Mouse (Mus musculus): ENCODE measurements at regions not wholly inside any gene's neighbourhood (a gene's known extent, or its start where the extent isn't known, plus 50 kb on each side); places are given as distances from the start of the nearest gene placed in this dataset.

DNA sequence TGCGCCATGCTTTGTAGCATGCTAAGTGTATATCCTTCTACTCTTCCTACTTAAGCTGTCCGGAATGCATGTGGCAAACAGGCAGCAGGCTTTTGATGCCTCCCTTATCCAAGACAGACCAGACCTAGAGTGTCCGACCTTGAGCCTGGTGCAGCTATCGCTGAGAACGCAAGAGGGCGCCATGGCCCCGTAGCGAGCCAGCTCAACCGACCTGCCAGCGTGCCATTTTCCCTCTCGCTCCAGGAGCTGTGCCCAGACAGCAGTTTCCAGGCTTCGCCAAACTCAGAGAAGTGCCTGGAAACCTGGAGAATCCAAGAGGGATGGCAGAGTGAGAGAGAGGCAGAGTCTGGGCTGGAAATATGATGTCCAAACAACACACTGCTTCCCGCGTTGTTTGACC, 155.8 kb upstream of the Gm12830 start:
- peak; percentile 84 for DNase-seq (ENCODE audit: low read depth, low spot score)

DNA sequence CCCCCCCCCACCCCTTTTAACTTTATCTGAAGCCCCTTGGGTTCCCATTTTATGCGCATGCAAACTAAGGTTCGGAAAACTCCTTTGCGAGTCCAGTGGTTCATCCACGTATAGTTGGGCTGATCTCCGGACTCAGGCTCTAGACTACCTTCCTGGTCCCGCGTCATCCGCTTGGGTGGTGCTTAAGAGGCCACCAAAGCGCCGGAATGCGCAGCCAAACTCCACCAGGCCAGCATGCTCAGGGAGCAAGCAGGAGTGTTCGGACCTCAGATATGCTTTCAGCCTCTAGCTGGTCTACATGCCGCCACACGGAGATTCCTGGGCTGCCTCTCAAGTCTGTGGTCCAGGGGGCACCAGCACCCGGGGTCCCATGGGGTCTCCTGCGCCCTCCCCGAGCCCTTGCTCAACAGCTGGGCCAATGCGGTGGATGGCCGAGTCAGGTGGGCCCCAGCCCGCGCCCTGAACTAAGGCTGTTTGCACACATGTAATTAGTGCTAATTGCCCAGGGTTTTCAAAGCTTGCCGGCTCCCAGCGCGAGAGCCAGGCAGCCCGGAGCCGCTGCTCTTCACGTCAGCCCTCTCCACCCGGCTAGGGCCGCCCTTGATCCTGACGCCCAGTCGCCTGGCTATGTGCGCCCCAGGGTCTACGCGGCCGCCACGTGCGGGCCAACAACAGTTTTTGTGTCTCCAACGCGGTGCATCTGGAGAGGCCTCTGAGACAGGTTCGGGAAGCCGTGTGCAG, 155.1 kb upstream of the Gm12830 start:
- DNase-seq (ENCODE audit: low read depth, low spot score) = peak; percentile 43

DNA sequence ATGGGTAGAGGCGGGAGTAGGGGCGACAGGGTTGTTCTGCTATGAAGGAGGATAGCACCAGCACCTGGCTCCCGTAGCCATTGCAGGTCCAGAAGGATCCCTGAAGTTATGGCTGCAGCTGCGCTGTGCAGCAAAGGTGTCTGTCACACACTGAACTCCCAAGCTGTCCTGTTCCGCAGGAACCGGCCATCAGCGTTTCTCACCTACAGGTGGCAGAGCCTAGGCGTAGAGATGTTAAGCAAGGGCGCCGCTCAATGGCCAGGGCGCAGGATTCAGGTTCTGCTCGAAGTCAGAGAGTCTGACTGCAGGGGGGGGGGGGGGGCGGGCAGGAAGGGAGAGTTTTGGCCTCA, 154.6 kb upstream of the Gm12830 start:
- DNase-seq (ENCODE audit: low read depth, low spot score) = peak; percentile 44

DNA sequence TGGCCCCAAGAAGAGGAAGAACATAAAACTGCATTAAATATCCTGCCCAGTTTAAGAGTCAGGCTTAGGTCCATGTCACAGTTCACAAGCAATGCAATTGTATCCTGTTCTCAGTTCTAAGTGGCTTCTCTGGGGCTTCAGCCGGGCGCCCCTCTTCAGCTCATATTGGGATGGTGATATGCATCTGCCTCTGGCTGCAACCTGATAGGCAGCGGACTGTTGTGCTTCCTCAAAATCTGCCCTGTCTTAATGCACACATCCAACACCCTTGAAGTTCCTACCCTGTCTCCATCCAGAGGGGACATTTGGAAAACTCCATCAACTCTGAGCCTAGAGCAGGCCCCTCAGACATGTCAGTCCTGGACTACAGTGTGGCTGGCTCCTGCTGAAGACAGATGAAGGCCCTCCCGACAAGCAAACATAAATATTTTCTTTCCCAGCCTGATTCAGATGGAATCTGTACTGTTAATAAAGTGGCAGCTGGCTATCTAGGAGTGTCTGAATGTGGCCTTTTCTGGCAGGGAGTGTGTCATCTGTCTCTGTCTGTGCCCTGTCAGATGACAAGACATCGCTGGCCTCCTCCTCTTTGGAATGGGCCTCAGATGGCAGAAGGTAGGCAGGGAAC, 149.3 kb upstream of the Gm12830 start:
- no peak for DNase-seq (ENCODE audit: low read depth, low spot score)

DNA sequence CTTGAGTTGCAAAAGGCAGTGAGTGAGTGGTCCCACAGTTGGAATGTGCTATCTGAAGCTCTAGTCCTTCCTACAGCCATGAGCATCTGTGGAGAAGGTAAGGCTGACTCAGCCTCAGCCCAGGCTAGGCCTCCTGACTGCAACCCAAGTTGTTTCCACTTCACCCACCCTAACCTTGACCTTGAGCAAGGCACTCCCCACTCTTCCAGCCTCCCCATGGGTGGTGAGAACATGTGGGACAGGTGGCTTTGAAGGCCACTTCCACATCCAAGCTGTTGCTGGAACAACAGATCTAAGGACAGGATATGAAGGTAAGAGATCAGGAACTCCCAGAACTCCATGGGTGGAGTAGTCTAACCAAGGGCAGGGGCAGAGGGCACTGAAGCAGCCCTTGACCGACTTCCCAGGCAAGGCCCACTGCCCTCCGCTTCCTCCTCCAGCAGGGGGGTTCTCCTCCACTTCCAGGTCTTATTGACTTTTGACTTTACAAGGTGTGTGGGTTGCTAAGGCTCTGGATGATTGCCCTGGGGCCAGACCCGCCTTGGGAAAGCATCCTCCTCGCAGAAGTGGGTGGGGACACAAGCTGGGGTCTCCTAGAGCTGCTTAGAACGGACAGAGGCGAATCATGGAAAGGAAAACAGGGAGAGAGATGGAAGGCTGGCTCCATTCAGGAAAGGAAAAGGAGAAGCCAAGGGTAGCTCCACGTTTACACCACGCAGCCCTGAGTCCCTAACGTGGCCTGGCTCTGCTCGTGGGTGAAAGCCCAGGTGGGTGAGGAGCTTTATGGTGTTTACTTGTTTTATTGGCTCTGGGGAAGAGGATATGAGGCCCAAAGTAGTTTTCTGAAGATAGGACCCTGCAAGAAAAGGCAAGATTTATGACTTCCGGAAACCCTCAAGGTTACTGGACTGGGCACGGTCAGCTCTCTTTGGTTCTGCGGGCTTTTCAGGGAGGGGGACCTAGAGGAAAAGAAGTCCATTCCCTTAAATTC, 144.3 kb upstream of the Gm12830 start:
- DNase-seq (ENCODE audit: low read depth, low spot score) = peak; percentile 23

DNA sequence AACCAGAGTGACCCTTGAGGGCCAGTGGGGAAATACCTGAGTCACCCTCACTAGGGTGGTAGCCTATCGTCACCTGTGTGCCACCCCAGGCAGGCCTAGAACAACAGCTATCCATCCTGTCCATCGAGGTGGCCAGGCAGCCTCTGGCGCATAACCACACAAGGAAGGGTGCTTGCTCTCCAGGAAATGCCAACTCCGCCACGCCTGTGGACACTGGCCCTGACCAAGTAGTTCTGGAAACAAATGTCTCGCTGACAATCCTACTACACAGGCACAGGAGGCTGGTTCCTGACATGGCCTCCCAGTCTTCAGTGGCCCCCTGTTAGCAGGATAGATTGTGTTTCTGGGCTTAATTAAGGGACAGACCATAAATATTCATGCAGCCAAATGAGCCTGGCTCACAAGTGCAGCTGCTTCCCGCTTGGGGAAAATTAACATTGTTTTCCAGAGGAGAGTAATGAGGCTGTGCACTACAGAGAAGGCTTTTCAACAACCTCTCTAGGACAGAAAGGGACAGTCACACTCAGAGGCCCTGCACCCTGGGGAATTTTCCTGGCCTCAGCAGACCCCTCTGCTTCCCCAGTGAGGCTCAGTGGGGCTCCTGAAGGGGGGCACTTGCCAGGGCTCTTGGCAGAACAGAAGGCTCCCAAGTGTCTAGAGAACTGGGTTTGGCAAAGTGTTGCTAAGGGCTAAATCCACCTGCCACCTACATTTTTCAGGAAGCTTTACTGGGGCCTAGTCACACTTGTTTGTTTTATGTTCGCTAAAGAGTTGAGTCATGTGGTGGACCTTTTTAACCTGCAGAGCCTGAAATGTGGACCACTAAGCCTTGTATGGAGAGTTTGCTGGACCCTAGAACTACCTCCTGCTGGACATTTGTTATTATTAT, 143.2 kb upstream of the Gm12830 start:
- no peak for DNase-seq (ENCODE audit: low read depth, low spot score)

DNA sequence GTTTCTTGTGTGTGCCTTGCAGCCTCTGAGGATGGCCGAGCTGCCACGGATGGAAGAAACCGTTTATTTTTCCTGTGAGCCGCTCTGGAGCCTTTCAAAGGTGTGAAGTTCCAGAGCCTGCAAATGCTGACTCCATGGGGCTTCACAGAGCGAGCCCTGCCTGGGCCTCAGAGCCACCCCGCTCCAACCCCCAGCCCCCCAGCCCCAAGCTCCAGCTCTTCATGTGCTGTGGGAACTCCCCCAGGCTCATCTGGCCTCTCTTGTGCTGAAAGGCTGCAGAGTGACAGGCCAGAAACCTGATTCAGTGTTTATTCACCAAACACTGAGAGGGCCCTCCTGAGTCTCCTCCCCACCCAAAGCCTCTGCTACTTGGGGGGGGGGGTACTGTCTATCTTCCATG, 141.2 kb upstream of the Gm12830 start:
- DNase-seq (ENCODE audit: low read depth, low spot score) = no peak

DNA sequence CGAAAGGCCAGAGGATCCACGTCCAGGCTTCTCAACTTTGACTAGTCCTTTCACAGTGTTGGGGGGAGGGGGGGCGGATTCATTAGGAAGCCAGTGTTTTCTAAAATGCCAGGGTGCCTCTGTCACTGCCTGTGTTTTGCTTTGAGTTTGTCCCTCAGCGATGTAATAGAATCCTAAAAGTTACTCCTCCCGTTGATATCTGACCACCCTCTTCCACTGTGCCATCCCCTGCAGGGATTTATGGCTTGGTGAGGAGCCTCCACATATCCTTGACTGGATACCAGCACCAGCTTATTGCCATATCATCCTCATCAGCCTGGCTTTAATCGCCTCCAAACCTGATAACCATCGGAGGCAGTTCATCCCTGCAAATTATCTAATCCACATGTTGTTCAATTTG, 138.6 kb upstream of the Gm12830 start:
- no peak for DNase-seq (ENCODE audit: low read depth, low spot score)

DNA sequence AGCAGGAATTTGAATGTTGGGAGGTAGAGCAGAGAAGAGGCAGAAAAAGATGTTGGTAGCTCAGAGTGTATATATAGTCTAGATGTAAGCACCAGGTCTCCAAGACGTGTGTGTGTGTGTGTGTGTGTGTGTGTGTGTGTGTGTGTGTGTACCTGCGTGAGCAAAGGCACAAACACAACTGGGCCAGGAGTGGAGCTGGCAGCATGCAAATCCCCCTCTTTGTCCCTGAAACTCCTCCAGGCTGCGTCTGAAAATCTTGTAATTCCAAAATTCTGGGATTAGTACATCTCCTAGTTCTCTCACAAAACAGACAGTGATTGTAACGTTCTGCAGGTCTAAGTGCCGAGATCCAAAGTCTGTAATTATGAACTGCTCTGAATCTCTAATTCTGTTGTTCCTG, 137.8 kb upstream of the Gm12830 start:
- DNase-seq (ENCODE audit: low read depth, low spot score) = no peak

DNA sequence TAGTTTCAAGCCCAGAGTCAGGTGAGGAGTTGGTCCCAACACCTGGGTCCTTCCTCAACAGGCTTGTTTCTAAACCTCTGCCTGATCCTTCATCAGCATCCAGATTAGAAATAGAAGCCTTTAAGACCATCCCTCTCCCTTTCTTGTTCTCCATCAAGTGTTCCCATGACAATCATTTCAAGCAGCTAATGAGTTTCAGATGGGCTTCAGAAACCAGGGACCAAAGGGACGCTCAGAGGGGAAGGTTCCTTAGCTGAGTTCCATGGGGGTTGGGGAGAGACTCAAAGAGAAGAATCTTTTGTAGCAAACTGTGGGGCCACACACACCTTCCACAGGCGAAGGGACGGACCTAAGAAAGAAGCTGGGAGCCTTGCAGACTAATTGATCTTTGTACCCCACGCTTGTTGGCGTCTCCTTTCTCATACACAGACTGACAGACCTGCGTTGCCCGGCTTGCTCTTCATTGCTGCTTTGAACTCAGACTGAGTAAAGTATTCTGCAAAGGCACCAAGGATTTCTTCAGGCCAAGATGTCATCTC, 136.6 kb upstream of the Gm12830 start:
- DNase-seq (ENCODE audit: low read depth, low spot score) = no peak

DNA sequence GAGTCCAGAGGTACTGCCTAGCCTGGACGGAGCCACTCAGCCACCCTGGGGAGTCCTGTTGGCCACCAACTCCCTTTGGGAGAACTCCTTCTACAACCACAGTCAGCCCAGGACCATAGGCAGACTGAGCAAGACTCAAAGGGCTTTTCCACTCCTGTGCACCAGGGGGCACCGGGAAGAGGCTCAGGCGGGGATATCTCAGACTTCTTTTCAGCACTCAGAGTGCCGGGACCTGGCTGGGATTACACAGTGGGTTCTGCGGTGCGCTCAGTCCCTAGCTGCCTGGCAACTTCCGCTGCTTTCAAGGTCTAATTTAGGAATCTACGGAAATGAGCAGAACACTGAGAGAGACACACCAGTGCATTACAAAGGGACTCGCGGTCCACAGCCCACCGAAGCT, 136.1 kb upstream of the Gm12830 start:
- DNase-seq (ENCODE audit: low read depth, low spot score) = peak; percentile 72

DNA sequence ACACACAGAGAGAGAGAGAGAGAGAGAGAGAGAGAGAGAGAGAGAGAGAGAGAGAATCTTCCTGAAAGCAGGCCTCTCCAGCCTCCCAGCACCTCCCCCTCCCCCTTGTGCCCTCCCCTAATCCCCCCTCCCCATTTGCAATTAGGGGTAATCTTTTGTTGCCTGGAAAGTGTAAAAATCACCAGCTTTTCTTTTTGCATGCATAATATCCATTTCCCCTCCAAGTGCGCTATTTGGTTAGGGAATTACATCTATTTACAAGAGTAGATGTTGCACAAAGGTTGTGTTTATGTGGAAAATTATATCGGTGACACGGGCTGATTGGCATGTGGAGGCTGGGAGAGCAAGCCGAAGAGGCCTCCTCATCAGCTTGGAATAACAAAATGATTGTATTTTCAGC, 135.4 kb upstream of the Gm12830 start:
- DNase-seq (ENCODE audit: low read depth, low spot score) = no peak

DNA sequence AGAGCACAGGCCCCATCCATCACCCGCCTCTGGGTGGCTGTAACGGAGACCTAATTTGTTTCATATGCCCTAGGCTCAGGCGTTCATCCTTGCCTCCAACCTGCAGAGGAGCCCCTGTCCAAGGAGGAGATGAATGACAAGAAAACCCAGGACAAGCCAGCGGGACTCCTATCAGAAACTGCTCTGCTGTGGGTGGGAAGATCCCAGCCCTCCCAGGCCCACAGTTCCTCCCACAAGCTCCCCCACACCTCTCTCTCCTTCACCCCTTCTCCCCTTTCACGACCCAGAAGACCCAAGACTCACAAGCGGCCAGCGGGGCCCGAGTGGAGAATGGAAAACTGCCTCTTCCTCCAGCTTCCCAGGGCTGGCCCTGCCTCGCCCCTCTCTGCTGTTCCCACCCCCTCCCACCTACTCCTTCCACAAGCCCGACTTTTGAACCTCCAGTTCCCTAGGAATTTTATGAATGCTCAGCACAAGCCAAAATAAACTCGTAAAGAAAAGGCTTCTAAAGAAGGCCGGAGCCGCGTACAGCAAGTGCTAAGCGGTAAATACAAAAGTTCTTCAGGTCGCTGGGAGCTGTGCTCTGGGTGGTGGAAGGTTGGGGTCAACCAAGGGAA, 133.1 kb upstream of the Gm12830 start:
- no peak for DNase-seq (ENCODE audit: low read depth, low spot score)

DNA sequence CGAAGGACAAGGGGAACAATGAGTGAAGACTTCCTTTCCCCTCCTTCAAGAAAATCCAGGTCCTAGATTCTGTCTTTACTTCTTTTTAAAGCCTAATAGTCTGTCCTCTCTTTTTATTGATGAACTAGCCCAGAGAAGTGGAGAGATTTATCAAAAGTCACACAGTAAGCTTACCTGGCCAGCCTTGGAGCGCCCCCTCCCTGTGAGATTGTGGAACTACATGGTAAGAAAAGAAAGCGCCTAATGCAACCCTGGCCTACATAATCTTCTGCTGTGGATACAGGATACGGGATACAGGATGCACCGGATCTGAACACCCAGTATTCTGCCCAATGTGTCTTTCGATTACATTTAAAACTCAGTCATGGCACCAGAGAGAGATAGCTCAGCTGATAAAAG, 132.6 kb upstream of the Gm12830 start:
- DNase-seq (ENCODE audit: low read depth, low spot score) = peak; percentile 57

DNA sequence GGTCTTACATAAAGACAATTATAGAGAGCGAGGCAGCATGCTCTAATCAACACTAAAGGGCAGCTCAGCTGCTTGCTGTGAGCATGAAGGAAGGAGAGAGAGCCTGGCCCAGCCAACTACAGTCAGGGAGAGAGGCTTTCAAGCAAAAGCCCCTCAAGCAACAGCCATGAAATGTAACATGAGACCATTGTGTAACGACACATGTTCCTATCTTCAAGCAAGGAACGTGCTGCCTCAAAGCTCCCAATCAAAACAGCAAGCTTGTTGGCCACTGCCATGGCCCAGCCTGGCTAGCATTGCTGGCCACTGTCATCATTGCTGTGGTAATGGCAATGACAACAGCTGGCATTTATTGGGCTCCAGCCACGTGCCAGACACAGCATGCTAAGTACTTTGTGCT, 115.9 kb upstream of the Gm12830 start:
- DNase-seq (ENCODE audit: low read depth, low spot score) = no peak

DNA sequence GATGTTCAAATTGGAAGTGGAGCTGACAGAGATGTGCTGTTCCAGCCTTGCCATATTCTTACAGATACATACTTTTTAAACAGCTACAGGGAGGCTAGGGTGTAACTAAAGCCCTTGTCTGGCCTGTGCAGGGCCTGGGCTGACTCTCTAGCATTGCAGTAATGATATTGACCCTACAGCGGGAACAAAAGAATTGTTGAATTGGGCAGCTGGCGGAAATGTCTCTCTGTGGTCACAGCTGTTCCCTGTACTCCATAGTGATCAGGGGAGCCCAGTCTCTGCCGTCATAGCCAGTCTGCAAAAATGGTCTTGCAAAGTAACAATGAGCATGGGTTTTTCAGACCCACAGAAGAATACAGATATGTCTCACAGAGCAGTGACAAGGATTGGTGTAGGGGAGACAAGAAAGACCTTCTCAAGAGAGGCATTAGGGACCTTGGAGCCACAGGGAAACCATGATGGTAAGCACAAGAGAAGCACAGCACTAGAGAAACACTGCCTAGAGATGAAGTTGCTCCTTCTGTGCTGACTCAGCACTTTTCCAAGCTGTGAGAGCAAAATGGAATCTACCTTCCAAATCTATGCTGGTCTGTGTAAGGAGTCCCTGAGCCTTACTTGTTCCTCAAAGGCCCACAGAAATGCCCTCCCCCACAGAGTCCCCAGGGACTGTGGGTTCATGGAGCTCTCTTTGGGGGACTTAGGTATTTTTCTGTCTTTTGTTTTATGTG, 111.2 kb upstream of the Gm12830 start:
- DNase-seq (ENCODE audit: low read depth, low spot score) = no peak

DNA sequence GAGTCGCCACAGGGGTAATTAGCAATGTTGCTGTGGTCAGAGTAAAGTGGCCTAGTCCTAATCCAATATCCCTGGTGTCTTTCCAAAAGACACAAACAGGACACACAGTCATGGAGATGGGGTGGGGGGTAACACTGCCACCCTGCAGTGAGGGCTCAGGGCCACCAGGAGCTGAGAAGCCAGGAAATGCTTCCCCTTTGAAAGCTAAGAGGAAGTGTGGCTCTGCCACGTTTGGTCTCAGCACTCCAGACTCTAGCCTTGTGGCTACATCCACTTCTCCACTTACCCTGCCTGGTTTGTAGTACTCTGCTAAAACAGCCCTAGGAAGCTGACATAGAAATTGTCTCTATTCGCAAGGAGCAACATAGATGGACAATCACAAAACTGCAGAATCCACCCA, 110.4 kb upstream of the Gm12830 start:
- DNase-seq (ENCODE audit: low read depth, low spot score) = no peak

DNA sequence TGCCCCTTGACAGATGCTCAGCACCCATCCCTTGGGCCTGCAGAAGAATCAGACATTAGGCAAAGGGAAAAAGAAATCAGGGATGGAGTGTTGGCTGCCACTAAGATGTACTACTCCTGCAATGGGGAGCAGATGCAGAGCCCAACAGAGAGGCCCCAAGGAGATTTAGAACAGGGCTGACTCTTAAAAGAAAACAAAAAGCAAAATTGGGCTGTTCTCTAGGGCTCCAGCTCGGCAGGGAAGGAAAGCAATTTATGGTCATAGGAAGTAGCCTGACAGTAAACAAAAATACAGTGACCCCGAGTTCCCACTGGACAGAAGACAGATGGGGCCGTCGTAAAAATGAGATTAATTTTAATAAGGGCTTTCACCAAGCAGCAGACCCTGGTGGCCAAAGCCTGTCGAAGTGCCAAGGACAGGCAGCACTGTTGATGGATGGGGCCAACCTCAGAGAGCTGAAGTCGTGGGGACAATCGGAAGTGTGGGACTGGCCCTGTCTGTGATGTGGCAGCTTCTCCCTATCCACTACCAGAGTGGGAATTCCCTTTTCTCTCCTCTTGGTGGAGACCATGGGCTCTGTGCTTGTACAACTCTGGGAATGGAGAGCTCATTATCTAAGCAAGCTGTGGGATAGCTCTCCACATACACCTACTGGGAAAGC, 109.4 kb upstream of the Gm12830 start:
- DNase-seq (ENCODE audit: low read depth, low spot score) = no peak

DNA sequence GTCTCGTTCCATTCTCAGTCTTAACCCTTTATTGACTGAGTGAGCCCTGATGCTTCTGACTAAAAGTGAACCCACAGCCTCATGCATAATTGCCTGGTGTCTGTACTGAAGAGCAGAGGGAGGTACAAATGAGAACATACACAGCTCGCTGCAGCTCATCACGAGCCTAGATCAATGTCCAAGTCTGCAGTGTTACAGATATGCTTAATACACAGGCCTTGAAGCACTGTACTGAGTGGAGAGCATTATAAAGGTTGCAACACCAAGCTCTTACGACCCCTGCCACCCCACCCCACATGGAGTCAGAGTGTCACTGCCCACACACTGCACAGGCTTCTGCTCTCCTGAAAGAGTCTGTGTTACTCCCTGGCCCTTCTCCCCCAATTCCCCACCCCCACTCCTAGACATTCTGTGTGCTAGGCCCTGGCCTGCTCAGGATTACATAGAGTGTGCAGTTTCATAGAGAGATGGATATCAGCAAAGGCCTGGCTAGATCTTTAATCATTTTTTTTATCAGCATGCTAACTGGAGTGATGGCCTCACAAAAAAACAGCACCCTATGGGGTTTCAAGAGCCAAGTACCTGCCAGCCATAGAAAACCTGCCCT, 108.5 kb upstream of the Gm12830 start:
- DNase-seq (ENCODE audit: low read depth, low spot score) = no peak
